Mouse (Mus musculus) left cerebral cortex, adult 9 months (tissue): ENCODE data around the gene Stab2.

Experiments
- DNase-seq, 2 experiments: peaks; one replicate each; pipeline ENCODE4 v3.0.0; 2022; ENCODE audit warnings: low spot score in 2 of 2

Gene Stab2

DNA sequence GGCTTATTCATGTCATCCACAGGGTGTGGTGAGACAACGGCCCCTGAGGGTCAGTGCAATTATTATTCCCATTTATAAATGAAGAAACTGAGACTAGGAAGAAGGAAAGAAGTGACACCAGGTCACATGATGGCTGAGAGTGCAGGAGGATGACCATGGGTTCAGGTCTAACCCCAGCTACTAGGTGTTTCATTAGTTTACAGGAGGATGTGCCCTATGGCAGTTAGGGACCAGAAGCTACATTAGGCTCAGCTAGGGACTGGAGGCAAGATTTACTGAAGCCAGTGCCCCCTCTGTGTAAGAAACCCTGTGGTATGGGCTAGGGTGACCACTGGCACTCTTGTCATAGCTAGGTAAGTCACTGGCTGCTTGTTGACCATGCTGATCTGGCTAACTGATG, 116.8 kb downstream of the Stab2 start:
- no peak for DNase-seq

DNA sequence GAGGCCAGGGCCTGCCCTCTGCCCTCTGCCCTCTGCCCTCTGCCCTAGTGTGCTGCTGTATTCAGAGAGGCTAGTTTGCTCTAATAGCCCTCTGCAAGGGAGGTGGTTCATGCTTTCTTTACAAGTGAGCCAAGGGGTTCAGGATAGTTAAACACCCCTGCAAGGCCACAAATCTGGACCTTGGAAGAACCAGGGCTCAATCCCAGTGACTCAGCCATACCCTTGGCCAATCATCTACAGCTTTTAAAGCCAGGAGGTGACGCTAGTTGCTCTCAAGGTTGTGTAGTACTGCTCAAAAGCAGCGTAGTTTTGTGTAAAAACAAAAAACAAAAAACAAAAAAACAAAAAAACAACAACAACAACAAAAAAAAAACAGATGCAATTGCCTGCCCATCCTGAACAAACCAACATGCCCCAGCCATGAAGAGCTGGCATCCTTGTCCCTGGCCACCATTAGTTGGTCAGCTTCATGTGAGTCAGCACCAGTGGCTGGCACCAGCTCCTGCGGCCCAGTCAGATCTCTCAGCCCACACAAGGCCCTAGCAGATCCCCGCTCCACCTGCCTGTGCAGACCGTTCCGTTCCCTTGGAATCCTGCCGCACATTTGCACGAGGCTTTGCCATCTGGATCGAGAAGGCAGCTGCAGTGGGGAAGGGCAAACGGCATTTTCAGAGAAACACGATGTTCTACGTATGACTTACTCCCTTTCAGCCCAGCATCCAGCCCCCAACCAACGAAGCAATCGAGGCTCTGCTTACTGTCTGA, 117.5 kb downstream of the Stab2 start:
- peak; percentile 15 to 69 for DNase-seq

DNA sequence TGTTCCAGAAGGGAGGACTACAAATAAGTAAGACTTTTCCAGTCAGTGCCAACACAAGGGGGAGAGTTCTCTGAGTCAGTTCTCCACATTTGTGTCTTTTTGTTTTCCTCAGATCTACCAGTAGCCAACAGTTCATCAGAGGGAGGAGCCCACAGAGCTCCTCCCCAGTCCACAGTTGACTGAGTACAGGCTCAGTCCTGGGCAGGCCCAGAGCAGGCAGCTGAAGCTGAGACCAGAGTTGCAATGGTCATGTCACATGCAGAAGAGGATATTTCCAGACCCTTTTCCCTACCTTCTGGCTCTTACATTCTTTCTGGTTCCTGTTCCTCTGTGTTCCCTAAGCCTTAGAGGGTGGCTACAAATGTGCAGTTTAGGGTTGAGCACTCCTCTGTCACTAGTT, 118.4 kb downstream of the Stab2 start:
- no peak for DNase-seq

DNA sequence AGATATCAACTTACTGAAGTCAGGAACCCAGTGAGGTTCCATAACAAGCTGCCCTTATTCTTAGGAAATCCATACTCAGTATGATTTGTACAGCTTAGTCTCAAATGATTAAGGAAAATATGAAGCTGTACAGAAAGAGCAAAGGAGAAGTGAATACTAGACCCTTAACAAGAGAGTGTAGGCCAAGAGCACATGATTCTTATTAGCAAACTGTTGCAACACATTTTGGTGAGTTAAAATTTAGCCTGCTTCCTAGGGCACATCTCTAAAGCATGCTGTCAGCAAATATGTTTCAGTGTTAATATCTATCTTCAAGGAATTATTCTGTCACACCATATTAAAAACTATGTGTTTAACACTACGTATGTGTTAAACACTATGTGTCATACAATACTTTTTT, 121.4 kb downstream of the Stab2 start:
- DNase-seq: no peak

GRCm38 (mm10) chr10:86881448-86881847, 126.4 kb downstream of the Stab2 start:
- no peak for DNase-seq

GRCm38 (mm10) chr10:86880071-86880806, 127.6 kb downstream of the Stab2 start:
- DNase-seq: no peak

GRCm38 (mm10) chr10:86878721-86879120, 129.1 kb downstream of the Stab2 start:
- DNase-seq: no peak

GRCm38 (mm10) chr10:86872591-86872990, 135.2 kb downstream of the Stab2 start:
- no peak for DNase-seq

- DNase-seq: peak in 1 of 2 experiments; percentile 11
Observed at GRCm38 (mm10) chr10:86872121-86872520, 135.7 kb downstream of the Stab2 start.

GRCm38 (mm10) chr10:86863429-86863828, 144.4 kb downstream of the Stab2 start:
- DNase-seq: no peak

DNA sequence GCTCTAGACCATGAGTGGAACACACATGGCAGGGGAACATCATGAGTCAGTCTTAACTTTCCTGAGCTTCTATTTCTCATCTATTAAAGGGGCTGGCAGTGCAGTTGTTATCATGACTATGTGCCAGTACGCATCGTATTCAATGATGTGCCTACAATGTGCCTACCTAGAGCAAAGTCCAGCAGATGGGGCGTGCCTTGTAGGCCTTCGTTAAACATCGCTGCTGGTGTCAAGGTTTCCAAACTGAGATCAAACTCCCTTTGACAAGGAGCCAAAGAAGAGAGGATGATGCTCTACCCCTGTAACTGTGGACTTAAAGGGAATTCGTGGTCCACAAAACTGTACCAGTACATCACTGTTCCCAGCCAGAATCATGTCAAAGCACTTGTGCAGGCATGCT, 145.3 kb downstream of the Stab2 start:
- DNase-seq: no peak

DNA sequence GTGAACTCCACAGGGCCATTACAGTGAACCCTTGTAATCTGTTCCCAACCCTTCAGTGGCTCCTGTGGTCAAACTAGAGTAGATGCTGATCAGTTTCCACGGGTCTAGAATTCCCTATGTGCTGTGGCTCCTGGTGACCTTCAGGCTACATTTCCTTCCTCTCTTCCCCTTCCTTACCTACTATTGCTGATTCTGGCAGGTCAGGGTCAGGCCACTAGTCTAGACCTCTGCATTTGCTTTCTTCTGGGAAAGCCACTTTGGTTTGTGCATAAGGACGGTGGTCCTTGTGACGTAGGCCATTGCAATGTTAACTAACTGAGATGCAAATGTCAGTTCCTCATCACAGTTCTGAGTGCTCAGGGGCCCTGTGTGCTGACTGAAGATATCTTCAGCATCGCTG, 147.4 kb downstream of the Stab2 start:
- no peak for DNase-seq

DNA sequence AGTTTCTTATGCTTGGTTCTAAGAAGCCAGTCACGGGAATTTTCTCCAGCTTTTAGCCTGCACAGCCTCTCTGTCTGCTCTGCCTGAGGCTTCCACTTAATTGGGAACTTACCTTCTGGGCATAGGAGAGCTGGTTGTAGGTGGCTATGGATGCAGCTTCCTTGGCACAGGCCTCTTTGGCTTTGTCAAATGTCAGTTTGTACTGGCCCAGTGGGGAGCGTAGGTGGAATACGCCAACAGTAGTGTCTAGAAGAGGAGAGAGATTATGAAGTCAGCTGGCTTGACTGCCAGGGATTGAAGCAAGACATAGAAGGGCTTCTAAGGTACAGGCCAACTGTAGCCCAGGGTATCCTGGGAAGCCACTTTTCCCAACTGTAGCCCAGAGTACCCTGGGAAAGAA, 154.4 kb downstream of the Stab2 start:
- DNase-seq: no peak

- no peak for DNase-seq
Observed at GRCm38 (mm10) chr10:86852160-86852559, 155.7 kb downstream of the Stab2 start.

- no peak for DNase-seq
Observed at GRCm38 (mm10) chr10:86849508-86849907, 158.3 kb downstream of the Stab2 start.

GRCm38 (mm10) chr10:86849087-86849486, 158.7 kb downstream of the Stab2 start:
- no peak for DNase-seq

DNA sequence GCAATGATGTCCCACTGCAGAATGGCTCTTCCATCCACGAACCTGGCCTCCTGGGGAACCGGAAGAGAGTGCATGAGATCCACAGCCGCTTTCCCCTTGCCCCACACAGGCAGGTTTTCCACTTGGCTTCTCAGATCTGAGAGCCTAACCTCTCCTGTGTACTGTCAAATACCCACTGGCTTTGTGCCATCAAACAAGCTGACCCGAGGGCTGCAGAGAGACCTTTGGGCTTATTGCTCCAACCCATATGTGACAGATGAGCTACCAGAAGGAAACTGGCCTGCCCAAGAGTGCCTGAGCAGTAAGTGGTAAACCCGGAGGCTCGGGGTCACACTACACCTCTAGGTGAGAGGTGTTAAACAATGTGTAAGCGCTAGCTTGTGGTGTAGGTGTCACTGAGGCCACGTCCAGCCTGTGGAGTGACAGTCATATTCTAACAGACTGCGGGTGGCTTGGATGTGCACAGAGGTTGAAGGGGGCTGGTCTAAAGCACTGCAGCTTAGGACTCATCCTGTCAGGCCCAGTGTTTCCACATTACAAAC, 160.8 kb downstream of the Stab2 start:
- no peak for DNase-seq

GRCm38 (mm10) chr10:86842659-86843058, 165.2 kb downstream of the Stab2 start:
- no peak for DNase-seq

DNA sequence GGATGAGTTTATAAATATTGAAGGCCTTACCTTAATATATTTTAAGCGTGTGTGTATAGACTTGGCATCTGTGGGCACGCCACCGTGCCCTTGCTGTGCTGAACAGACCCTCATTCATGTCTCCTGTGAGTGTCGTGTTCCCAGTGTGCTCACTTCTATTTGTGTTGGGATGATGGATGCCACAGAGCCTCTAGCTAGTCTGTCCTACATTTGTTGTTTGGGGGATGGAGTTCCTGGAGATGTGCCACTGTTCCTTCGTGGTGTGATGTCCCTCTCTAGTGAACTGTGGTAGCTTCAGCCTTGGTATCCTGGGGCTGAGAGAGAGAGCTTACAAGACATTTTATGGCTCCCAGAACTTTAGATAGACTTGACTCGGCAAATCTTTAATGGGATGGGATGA, 169.0 kb downstream of the Stab2 start:
- DNase-seq: no peak

DNA sequence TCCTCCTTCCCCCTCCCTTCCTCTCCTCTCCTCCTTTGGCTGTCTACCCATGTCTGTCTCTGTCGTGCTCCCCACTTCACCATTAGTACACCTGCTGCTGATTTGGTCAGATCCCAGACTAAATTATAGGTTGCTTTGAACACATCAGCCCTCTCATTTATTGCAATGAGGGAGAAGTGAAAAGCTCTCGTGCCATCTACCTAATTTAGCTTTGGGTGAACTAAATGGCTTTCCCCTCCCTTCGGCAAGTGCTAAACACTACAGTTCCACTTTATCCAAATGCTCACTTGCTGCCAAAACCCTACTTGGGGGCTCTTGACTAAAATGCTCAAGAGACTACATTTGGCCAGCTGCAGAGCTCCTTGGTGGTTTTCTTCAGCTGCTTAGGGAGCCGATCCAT, 171.0 kb downstream of the Stab2 start:
- no peak for DNase-seq

DNA sequence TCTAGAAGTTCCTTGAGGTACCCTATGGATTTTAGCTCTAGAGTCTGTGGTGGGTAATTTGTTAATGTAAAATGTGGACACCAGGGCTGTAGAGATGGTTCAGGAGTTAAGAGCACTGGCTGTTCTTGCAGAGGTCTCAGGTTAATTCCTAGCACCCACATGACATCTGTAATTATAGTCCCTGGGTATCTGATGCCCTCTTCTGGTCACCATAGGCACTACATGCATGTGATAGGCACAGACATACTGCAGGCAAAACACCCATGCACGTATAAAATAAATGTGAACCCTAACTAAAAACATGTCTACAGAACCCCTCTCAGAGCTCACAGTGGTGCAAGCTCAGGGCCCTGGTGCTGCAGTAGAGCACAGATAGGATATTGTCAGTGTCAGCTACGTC, 178.3 kb downstream of the Stab2 start:
- DNase-seq: no peak

DNA sequence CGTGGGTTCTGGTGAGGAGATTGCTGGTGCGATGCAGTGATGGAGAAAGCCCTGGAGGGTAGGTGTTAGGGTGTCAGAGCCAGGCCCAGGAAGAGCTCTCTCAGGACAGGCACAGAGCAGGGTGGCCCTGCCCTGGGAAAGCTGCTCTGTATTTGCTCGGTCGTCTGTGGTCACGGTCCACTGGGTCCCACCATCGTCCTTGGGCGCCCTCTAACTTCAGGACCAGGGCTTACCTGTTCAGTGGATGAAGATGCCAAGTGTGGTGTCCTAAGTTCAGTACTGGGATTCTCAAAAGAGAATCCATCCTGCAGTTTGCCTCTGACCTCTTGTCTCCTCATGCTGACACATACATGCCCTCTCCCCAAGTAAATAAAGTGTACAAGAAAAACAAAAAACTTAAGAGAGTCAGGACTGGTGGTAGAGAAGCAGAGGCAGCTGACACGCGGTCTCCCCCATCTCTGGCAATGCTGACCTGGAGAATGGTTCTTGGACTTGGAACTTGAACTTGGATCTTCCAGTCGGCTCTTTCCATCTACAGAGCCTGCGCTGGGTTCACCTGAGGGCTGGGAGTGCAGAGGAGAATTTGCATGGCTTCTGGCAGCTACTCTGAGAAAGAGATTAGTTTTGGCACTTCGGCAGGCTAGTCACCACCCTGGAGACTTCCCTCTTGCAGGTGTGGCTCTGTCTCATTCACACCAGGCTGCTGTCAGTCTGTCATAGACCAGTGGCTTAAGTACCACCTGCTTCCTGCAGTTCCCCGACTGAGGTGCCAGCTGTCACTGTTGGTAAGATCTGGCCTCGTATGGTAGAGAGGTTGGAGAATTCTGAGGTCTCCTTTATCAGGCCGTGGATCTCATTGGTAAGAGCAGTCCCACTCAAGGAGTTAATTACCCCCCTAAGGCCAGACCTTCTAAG, 179.3 kb downstream of the Stab2 start:
- DNase-seq: no peak
